Mouse (Mus musculus) granulocyte monocyte progenitor cell, adult 5-6 weeks (primary cell): ENCODE data around the gene Epha2. TPM values are rescaled to one million over a fixed set of nuclear protein-coding genes. Genes with fewer than 3 reads are reported as not detected.

ENCODE experiments used
- ATAC-seq: replicated peaks from 2 replicates; pipeline ENCODE4 v1.8.0; 2016; ENCODE audit warnings: mild to moderate bottlenecking, moderate TSS enrichment, inconsistent platforms; ENCODE audit not compliant: poor library complexity, severe bottlenecking
- total RNA-seq, 2 experiments: library from RNA; stranded (forward) in 1 of 2; stranded (reverse) in 1 of 2; fragments of 200-712, 200-1000 nt in 1 of 2; fragments of >200 nt in 1 of 2; fragmentation: Nextera tagmentation in 1 of 2; gene quantifications; 2 replicates each; pipeline ENCODE4 v1.2.3; 2014 to 2017

The Epha2 gene
- total RNA-seq, 2 experiments from 2014 or later: 0.10 to 0.88 TPM

GRCm38 (mm10) chr4:141317914-141318313 is 16.9 kb downstream of the Epha2 start:
- no peak for ATAC-seq

- peak; percentile 31 for ATAC-seq
Measured at GRCm38 (mm10) chr4:141322526-141322925, 21.5 kb downstream of the Epha2 start.

GRCm38 (mm10) chr4:141324771-141325191 is 23.7 kb downstream of the Epha2 start:
- ATAC-seq: no peak

- ATAC-seq: peak; percentile 66
Measured at GRCm38 (mm10) chr4:141325636-141326035, 24.6 kb downstream of the Epha2 start.

- ATAC-seq: no peak
Measured at GRCm38 (mm10) chr4:141327075-141327474, 26.0 kb downstream of the Epha2 start.

- ATAC-seq: no peak
Measured at GRCm38 (mm10) chr4:141328742-141329141, 27.7 kb downstream of the Epha2 start.

- ATAC-seq: peak; percentile 61
Measured at GRCm38 (mm10) chr4:141329968-141330367, 28.9 kb downstream of the Epha2 start.

GRCm38 (mm10) chr4:141331446-141331845 is 30.4 kb downstream of the Epha2 start:
- no peak for ATAC-seq

GRCm38 (mm10) chr4:141332258-141332657 is 31.2 kb downstream of the Epha2 start:
- no peak for ATAC-seq

GRCm38 (mm10) chr4:141334695-141335094 is 33.7 kb downstream of the Epha2 start:
- ATAC-seq: no peak

GRCm38 (mm10) chr4:141335263-141335796 is 34.3 kb downstream of the Epha2 start:
- no peak for ATAC-seq

GRCm38 (mm10) chr4:141336196-141336595 is 35.2 kb downstream of the Epha2 start:
- ATAC-seq: no peak

GRCm38 (mm10) chr4:141337986-141338385 is 36.9 kb downstream of the Epha2 start:
- ATAC-seq: no peak

- no peak for ATAC-seq
Measured at GRCm38 (mm10) chr4:141338853-141339252, 37.8 kb downstream of the Epha2 start.

- ATAC-seq: no peak
Measured at GRCm38 (mm10) chr4:141341477-141341876, 40.4 kb downstream of the Epha2 start.

GRCm38 (mm10) chr4:141343515-141343914 is 42.5 kb downstream of the Epha2 start:
- no peak for ATAC-seq

- ATAC-seq: no peak
Measured at GRCm38 (mm10) chr4:141345219-141345618, 44.2 kb downstream of the Epha2 start.

GRCm38 (mm10) chr4:141347365-141347797 is 46.3 kb downstream of the Epha2 start:
- peak; percentile 83 for ATAC-seq

GRCm38 (mm10) chr4:141348616-141349015 is 47.6 kb downstream of the Epha2 start:
- no peak for ATAC-seq

GRCm38 (mm10) chr4:141350015-141350414 is 49.0 kb downstream of the Epha2 start:
- no peak for ATAC-seq

GRCm38 (mm10) chr4:141351972-141352371 is 50.9 kb downstream of the Epha2 start:
- no peak for ATAC-seq

- no peak for ATAC-seq
Measured at GRCm38 (mm10) chr4:141352986-141353385, 51.9 kb downstream of the Epha2 start.

- ATAC-seq: no peak
Measured at GRCm38 (mm10) chr4:141353868-141354267, 52.8 kb downstream of the Epha2 start.
